ENCODE assay signal across 8 mouse cellular contexts in genomic region chr6:86364442-86365141, GRCm38 (mm10). TPM values are rescaled to one million over a fixed set of nuclear protein-coding genes. Genes with fewer than 3 reads are reported as not detected.
DNase-seq lines count a peak whose midpoint lies in the region; ATAC-seq and TF ChIP-seq lines count a peak whose summit lies in the region.

No protein-coding gene starts in this region.

- 1% methylated on average over 17 of the region's 17 CpGs for WGBS in bone marrow, adult 2 months
- WGBS in embryonic facial prominence, embryonic 14.5 days: 3% methylated on average over 17 of the region's 17 CpGs
- 3% methylated on average over 17 of the region's 17 CpGs for WGBS in limb, embryonic 14.5 days
- 2% methylated on average over 17 of the region's 17 CpGs for WGBS in midbrain, embryonic 16.5 days

- DNase-seq in 3T3-L1 (ENCODE audit: low read depth, low spot score): peak; percentile 94
- peak; percentile 91 for DNase-seq in embryonic facial prominence, embryonic 14.5 days (ENCODE audit: low spot score)
- DNase-seq in heart, adult 9 months (ENCODE audit: low spot score in 2 of 2): peak; percentile 49 to 63
- peak; percentile 79 for DNase-seq in kidney, adult 9 months
- DNase-seq in limb, embryonic 14.5 days (ENCODE audit: low spot score): peak; percentile 84
- DNase-seq in spleen, postnatal 10 days (ENCODE audit: low spot score in 2 of 2): peak; percentile 70 to 85

- H3K9me3 ChIP-seq in embryonic facial prominence, embryonic 14.5 days (ENCODE audit: control insufficient read depth, low read length): no peaks in the 10 kb centered on the region
- H3K9me3 ChIP-seq in limb, embryonic 14.5 days (ENCODE audit: control insufficient read depth, low read length): no peaks in the 10 kb centered on the region
- no peaks in the 10 kb centered on the region for H3K9me3 ChIP-seq in midbrain, embryonic 16.5 days (replicated peaks; ENCODE audit: control insufficient read depth, low read length, poor library complexity, severe bottlenecking)

- H3K4me1 ChIP-seq in bone marrow, adult 2 months (ENCODE audit: control insufficient read depth, insufficient read depth, low read length): no peaks in the 10 kb centered on the region; the same call in 1 of the 2 replicates
- no peaks in the 10 kb centered on the region for H3K4me1 ChIP-seq in embryonic facial prominence, embryonic 14.5 days (ENCODE audit: control insufficient read depth, insufficient read depth, low read length)
- peaks cover 9% of the 10 kb centered on the region; the same call in 1 of the 2 replicates for H3K4me1 ChIP-seq in limb, embryonic 14.5 days (ENCODE audit: control insufficient read depth, insufficient read depth, low read length)
- H3K4me1 ChIP-seq in midbrain, embryonic 16.5 days (ENCODE audit: control insufficient read depth, insufficient read depth, low read length): peaks cover 12% of the 10 kb centered on the region

- peak; percentile 73 for TF ChIP-seq CTCF in bone marrow, adult 2 months (IDR thresholded peaks at IDR 0.05; ENCODE audit: control insufficient read depth, insufficient read depth, low read length)

- peak overlapping the region; percentile 95 for H3K4me2 ChIP-seq in embryonic facial prominence, embryonic 14.5 days (ENCODE audit: low read depth, low read length)
- H3K4me2 ChIP-seq in limb, embryonic 14.5 days (replicated peaks; ENCODE audit: low read depth, low read length, severe bottlenecking): peak overlapping the region; percentile 98
- H3K4me2 ChIP-seq in midbrain, embryonic 16.5 days (ENCODE audit: low read length): peak overlapping the region; percentile 95

- ATAC-seq in embryonic facial prominence, embryonic 14.5 days (ENCODE audit: low read depth): peak; percentile 30
- peak; percentile 25; the same call in 1 of the 2 replicates for ATAC-seq in limb, embryonic 14.5 days (ENCODE audit: low FRiP score, low read depth)
- ATAC-seq in midbrain, embryonic 16.5 days: peak; percentile 66

- no peaks in the 10 kb centered on the region for H3K27me3 ChIP-seq in embryonic facial prominence, embryonic 14.5 days (replicated peaks; ENCODE audit: control insufficient read depth, insufficient read depth, low read length)
- no peaks in the 10 kb centered on the region for H3K27me3 ChIP-seq in limb, embryonic 14.5 days (ENCODE audit: control insufficient read depth, insufficient read depth, low read length)
- no peaks in the 10 kb centered on the region for H3K27me3 ChIP-seq in midbrain, embryonic 16.5 days (ENCODE audit: control insufficient read depth, insufficient read depth, low read depth, low read length)

- no peak for TF ChIP-seq POLR2A in bone marrow, adult 2 months (IDR thresholded peaks at IDR 0.05; ENCODE audit: borderline replicate concordance, control insufficient read depth, low read depth, low read length)
- peak; percentile 17; the same call in 1 of the 2 replicates for TF ChIP-seq POLR2A in limb, embryonic 14.5 days (IDR thresholded peaks at IDR 0.05; ENCODE audit: borderline replicate concordance, extremely low read depth, insufficient read depth, insufficient read length)

- H3K9ac ChIP-seq in embryonic facial prominence, embryonic 14.5 days (ENCODE audit: low read depth, low read length): peak overlapping the region; percentile 63
- peak overlapping the region; percentile 60 for H3K9ac ChIP-seq in limb, embryonic 14.5 days (ENCODE audit: low read depth, low read length, severe bottlenecking)
- H3K9ac ChIP-seq in midbrain, embryonic 16.5 days (ENCODE audit: low read depth, low read length): peak overlapping the region; percentile 84

- H3K36me3 ChIP-seq in embryonic facial prominence, embryonic 14.5 days (ENCODE audit: control insufficient read depth, insufficient read depth, low read length): peaks cover 16% of the 10 kb centered on the region
- H3K36me3 ChIP-seq in limb, embryonic 14.5 days (ENCODE audit: control insufficient read depth, insufficient read depth, low read length): peaks cover 9% of the 10 kb centered on the region
- H3K36me3 ChIP-seq in midbrain, embryonic 16.5 days (ENCODE audit: control insufficient read depth, insufficient read depth, low read length): no peaks in the 10 kb centered on the region

- H3K4me3 ChIP-seq in bone marrow, adult 2 months (replicated peaks; ENCODE audit: control insufficient read depth, low read depth, low read length): peak overlapping the region; percentile 72
- peak overlapping the region; percentile 74 for H3K4me3 ChIP-seq in embryonic facial prominence, embryonic 14.5 days (ENCODE audit: low read depth, low read length)
- H3K4me3 ChIP-seq in limb, embryonic 14.5 days (replicated peaks; ENCODE audit: low read length): peak overlapping the region; percentile 76
- peak overlapping the region; percentile 69 for H3K4me3 ChIP-seq in midbrain, embryonic 16.5 days (ENCODE audit: low read depth, low read length)

- H3K27ac ChIP-seq in bone marrow, adult 2 months (ENCODE audit: control insufficient read depth, insufficient read depth, low read depth, low read length, poor library complexity): no peak overlapping the region
- peak overlapping the region; percentile 49; the same call in 1 of the 2 replicates for H3K27ac ChIP-seq in embryonic facial prominence, embryonic 14.5 days (replicated peaks; ENCODE audit: low read depth, low read length)
- 0 out of 2 replicates have a peak overlapping the region, but pooled peaks have one; percentile 58 for H3K27ac ChIP-seq in limb, embryonic 14.5 days (replicated peaks; ENCODE audit: low read depth, low read length)
- H3K27ac ChIP-seq in midbrain, embryonic 16.5 days (ENCODE audit: low read length): peak overlapping the region; percentile 89

RNA-seq across cellular contexts. Expression of gene Fam136a, which starts 0.9 kb away (rescaled TPM):
- 7.7 and 24.3 TPM in 2 replicates for polyA plus RNA-seq in bone marrow, adult 2 months (2011; ENCODE audit: insufficient read depth, insufficient read length, low replicate concordance, missing spikeins)
- 118 and 124 TPM in 2 replicates for polyA plus RNA-seq in embryonic facial prominence, embryonic 14.5 days (2014; fragmentation: Nextera tagmentation; extraction: Ambion mirVana)
- polyA plus RNA-seq in limb, embryonic 14.5 days (2012; rRNA removed): 43.9 and 51.0 TPM in 2 replicates
- 109 and 113 TPM in 2 replicates for polyA plus RNA-seq in limb, embryonic 14.5 days (2014; fragmentation: Nextera tagmentation; extraction: Ambion mirVana)
- 120 and 124 TPM in 2 replicates for polyA plus RNA-seq in midbrain, embryonic 16.5 days (2015; fragmentation: Nextera tagmentation; extraction: Ambion mirVana)

RNA-seq across cellular contexts. Expression of gene Snrpg, which starts 6.5 kb away (rescaled TPM):
- polyA plus RNA-seq in bone marrow, adult 2 months (2011; ENCODE audit: insufficient read depth, insufficient read length, low replicate concordance, missing spikeins): 224 and 244 TPM in 2 replicates
- polyA plus RNA-seq in embryonic facial prominence, embryonic 14.5 days (2014; fragmentation: Nextera tagmentation; extraction: Ambion mirVana): 561 and 600 TPM in 2 replicates
- polyA plus RNA-seq in limb, embryonic 14.5 days (2012; rRNA removed): 155 and 632 TPM in 2 replicates
- polyA plus RNA-seq in limb, embryonic 14.5 days (2014; fragmentation: Nextera tagmentation; extraction: Ambion mirVana): 646 and 684 TPM in 2 replicates
- polyA plus RNA-seq in midbrain, embryonic 16.5 days (2015; fragmentation: Nextera tagmentation; extraction: Ambion mirVana): 280 and 327 TPM in 2 replicates

RNA-seq across cellular contexts. Expression of gene Pcyox1, which starts 32.4 kb away (rescaled TPM):
- 15.1 and 22.8 TPM in 2 replicates for polyA plus RNA-seq in bone marrow, adult 2 months (2011; ENCODE audit: insufficient read depth, insufficient read length, low replicate concordance, missing spikeins)
- polyA plus RNA-seq in embryonic facial prominence, embryonic 14.5 days (2014; fragmentation: Nextera tagmentation; extraction: Ambion mirVana): 80.5 and 95.2 TPM in 2 replicates
- polyA plus RNA-seq in limb, embryonic 14.5 days (2012; rRNA removed): 67.3 and 67.5 TPM in 2 replicates
- 93.3 and 98.2 TPM in 2 replicates for polyA plus RNA-seq in limb, embryonic 14.5 days (2014; fragmentation: Nextera tagmentation; extraction: Ambion mirVana)
- 93.6 and 100 TPM in 2 replicates for polyA plus RNA-seq in midbrain, embryonic 16.5 days (2015; fragmentation: Nextera tagmentation; extraction: Ambion mirVana)

RNA-seq across cellular contexts. Expression of gene Tia1, which starts 39.4 kb away (rescaled TPM):
- polyA plus RNA-seq in bone marrow, adult 2 months (2011; ENCODE audit: insufficient read depth, insufficient read length, low replicate concordance, missing spikeins): 15.3 and 28.8 TPM in 2 replicates
- 130 and 160 TPM in 2 replicates for polyA plus RNA-seq in embryonic facial prominence, embryonic 14.5 days (2014; fragmentation: Nextera tagmentation; extraction: Ambion mirVana)
- 230 and 264 TPM in 2 replicates for polyA plus RNA-seq in limb, embryonic 14.5 days (2012; rRNA removed)
- 173 and 211 TPM in 2 replicates for polyA plus RNA-seq in limb, embryonic 14.5 days (2014; fragmentation: Nextera tagmentation; extraction: Ambion mirVana)
- 313 and 356 TPM in 2 replicates for polyA plus RNA-seq in midbrain, embryonic 16.5 days (2015; fragmentation: Nextera tagmentation; extraction: Ambion mirVana)
